Mouse (Mus musculus) right cerebral cortex, adult 2 months (tissue): Measurements from ENCODE around the gene Galntl6.

ENCODE experiments used
- DNase-seq, 2 experiments: peaks; one replicate each; pipeline ENCODE4 v3.0.0; 2021 to 2022; ENCODE audit warnings: low spot score in 2 of 2

Gene Galntl6

DNA sequence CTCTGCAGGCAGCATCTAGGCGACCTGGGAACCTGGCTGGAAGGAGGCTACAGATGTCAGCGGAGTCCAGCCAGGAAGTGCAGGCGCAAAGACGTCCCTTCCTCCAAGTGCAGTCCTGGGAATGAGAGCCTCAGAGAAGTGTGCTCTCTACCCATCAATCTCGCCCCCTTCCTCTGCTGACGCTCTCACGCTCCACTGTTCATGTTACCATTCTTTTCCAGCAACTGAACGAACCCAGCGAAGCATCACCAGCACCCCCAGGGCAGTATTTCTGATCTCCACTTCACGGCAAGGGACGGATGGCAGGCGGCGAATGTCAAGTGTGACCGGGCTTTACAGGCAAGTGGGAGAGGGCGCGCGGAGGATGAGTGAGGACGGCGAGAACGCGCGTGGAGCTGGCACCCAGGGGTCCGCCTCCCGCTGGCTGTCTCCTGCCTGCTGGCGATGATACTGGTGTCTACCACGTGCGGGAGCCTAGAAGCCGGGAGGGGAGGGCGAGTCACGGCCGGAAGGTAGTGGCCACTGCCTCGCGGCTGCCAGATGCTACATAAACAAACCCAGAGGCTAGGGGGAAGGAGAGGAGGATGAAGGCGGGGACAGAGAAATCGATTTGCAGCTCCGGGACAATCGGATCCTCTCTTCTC lies at the start of gene Galntl6:
Gene Galntl6, minus strand, starts transcription at position 445 of the 644 bp plus-strand sequence.
- DNase-seq = peak; percentile 61 to 64

DNA sequence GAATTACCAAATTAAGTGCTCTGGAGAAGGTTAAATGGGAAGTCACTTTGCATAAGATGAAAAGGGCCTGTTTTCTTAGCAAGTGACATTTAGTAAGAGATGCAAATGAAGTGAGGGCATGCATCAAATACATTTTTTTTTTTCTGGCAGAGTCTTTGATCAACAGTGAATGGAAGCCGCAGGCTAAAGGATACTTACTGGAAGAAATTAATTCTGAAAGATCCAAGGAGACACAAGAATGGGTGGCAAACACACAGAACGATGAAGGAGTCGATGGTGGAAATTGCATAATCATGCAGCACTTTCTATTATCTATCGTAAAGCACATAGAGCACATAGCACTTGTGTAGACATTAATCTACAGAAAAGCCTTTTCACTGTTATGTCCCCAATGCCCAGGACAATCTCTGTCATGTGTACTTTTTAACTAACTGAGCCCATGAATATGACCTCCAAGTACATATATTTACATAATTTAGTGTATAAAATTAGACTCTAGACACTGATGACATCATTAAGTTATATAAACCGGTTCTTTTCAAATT lies 44.8 kb upstream of the Galntl6 start:
- no peak for DNase-seq

DNA sequence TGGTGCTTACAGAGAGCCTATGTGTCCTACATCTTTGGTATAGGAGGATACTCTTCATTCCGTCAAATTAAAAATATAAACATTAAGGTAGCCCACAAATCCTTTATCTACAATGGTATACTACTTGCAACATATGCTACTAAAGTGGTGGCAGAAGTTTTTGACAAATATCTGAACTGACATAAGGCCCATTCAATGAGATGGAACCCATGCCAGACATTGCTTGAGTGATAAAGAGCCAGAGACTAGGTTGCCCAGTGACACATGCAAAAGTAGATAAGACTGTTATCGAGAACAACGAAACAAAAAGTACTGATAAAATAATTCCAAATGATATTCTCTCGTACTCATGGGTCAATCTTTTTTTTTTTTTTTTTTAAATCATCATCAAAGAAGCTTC lies 31.3 kb upstream of the Galntl6 start:
- DNase-seq = no peak

DNA sequence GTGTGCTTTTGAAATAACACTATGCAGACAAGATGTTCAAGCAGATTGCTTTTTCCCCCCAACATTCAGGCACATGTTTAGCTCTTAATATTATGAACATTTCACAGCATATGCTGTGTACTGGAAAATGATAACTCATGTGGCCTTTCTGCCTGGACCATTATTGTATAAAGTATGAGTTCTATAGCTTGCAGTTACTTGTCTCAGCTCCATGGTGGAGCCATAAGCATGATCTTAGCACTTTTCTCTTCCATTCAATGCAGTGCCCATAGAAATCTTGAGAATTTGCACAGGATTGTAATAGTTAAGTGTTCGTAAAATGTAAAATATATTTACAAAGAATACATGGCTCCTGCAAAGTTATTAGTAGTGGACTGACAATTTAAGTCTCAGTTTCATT lies 18.6 kb upstream of the Galntl6 start:
- peak in 1 of 2 experiments; percentile 2 for DNase-seq

DNA sequence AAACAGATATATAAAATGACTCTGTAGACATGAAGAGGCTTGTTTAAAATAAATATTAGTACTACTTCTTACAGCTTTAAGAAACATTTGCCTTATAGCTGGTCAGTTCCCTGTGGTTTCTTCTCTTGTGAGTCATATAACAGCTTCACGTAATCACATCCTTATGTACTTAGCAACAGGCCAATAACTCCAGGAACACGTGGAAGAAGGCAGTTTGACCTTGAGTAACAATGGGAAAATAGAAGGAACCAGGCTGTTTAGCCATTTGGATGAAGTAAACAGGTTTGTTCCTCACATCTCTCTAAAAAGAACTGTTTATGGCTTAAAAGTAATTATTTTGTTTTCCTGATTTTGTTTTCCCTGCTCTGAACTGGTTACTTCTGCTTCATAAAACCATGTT lies 2.7 kb upstream of the Galntl6 start:
- DNase-seq = no peak

DNA sequence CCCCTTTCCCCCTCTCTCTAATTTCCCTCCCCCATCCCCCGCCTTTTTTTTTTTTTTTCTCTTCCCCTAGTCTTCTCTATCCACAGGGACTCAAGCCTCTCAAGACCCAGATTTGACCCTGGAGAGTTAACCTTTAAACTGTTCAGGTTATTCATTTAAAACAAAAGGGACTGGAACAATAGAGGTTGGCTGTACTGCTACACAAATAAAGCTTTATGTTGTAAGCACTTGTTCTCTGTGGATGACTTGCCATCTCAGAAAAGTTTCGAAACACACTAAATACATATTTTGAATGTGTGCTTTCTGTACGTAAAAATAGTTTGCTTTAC lies 1.2 kb upstream of the Galntl6 start:
- DNase-seq = no peak

DNA sequence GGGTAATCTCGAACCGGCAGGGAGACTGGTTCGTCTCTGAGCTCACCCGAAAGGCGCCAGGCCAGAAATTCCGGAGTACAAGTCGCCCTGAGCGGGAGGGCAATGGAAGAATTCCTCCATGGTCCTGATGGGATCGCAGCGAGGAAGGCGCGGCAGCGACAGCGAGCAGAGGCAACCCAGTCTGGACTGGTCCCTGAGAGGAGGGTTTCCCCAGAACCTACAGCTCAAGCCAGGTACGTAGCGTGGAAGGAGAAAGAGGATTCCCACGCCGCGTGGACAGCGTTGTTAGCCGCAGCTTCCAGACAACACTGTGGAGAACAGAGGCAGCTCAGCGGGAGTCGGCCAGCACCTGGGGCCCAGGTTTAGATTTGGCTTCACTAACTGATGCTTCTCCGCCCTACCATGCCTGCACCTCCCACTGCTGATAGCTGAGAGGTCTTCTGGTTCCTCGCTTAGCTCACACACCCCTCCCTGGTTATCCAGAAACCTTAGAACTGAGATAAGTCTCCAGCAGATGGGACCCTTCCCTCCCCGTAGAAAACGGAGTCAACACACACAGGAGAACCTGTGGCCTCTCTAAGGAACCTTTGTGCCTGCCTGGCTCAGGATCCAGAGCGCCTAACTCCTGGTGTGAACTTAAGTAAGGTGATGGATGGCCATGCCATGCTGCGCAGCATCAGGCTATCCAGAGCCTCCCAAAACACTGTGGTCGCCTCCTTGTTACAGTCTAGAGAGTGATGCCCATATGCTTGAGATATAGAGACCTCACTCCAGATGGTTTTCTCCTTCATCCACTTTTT lies 600 bp upstream of the Galntl6 start:
- peak; percentile 35 to 40 for DNase-seq

DNA sequence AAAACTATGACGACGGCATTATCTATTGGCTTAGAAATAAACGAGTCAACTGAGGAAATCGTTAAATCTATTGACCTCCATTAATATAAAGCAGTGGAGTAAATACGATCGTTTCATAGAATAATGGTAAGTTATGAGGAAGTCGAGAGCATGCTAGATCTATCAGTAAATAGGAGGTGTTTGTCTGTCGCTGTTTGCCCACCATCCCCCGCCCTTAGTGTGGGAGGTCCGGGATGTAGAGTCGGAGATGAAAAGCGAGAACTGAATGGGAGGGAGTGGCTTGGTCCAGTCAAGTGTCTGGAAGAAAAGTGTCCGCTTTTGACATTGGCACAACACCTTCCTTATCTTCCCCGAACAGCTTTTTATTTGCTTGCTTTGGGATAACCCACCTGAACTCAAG lies 763 bp downstream of the Galntl6 start, which contains the start of gene BC030500:
Gene BC030500, plus strand, starts transcription at position 79 of the 400 bp plus-strand sequence.
- DNase-seq = peak; percentile 22 to 25

DNA sequence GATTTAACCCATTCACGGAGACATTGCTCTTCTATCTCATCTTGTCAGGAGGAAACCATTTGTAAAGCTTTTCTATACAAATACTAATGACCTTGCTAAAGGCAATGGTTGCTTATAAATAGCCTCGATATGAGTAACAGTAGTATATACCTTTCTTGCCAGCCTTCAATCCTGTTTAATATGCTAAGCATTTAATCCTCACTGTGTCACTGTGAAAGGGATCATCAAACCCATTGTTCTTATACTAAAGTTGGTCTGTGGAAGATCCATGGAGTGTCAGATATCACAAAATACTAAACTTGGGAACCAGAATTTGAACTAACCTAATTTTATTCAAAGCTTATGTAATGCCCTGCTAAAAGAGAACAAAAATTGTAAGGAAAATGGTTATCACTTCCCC lies 8.0 kb downstream of the Galntl6 start:
- DNase-seq = no peak

DNA sequence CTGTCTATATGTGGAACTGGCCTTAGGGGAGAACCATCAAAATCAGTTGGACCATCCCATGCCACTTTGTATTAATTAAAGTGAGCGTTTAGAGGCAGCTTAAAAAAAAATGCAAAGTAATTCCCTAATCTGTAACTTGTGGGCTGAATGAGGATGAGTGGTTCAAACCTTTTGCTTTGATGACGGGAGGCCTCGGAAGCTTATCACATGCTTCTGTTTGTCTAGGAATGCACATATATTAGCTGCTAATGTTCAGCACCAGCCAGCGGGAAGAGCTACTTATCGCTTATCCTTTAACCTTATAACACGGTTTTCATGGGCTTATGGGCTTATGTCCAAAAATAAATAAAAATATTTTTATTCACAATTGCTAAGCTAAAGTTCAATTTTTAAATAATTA lies 16.5 kb downstream of the Galntl6 start:
- DNase-seq = no peak

DNA sequence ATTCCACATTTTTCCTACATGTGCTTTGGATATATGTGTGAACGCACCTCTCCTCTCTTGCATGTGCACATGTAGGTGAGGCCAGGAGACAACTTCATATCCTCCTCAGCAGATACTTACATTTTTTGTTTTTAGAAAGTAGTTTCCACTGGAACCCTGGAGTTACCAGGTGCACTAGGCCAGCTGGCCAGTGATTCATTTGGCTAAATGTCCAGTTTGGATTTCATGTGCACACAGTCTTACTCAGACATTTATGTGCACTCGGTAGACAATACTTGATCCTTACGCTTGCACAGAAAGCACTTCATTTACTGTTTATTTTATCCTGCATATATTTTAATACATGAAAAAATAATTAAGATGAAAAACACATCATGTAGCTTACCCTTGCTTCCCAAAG lies 21.8 kb downstream of the Galntl6 start:
- DNase-seq = no peak

DNA sequence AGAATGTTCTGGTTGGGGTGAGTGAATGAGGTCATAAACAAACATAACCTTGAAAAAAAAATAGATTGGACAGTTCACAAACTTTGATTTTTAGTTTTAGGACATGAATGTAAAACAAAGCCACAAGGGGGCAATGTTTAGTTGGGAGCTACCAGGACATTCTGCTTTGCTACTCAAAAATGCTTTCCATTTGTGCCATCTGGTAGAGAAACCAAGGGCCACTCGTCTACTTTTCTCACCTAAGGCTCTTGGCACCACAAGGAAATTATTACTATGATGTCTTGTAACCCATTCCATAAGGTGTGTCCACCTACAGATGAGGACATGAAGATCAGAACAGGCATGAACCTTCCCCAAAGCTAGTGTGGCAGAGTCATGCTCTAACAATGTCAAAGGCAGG lies 26.0 kb downstream of the Galntl6 start:
- DNase-seq = no peak

DNA sequence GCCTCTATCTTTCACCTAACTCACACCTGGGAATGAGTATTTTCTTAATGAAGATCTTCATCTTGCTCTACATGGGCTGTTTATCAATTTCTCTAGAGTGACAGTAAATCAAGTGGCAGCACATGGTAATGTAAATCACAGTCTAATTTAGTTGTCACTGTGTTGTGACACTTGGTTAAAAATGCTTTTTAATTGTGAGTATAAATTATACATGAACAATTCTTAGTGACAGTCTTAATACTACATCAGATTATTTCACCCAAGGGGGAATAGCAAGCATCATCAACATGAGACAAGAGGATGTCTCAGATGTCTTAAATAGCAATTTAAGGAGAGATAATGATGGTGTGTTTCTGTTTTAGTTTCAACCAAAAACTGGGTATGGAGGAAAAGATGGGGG lies 88.1 kb downstream of the Galntl6 start:
- no peak for DNase-seq

DNA sequence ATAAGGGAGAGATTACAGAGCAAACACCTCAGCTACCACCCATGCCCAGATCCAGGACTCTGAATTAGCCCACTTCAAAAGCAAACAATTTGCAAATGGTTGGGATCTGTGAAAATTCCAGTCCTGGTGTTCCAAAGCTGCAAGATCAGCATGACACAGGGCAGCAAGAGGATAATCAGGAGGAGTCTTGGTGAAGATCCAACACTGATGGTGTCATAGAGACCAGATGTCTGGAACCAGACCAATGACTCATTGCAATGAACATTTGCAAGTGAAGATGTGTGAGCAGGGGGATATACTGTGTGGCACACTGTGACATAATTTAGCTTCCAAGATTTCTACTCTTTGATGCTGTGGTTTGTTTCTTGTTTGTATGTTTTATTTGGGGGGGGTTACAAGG lies 107.2 kb downstream of the Galntl6 start:
- peak; percentile 10 to 31 for DNase-seq

DNA sequence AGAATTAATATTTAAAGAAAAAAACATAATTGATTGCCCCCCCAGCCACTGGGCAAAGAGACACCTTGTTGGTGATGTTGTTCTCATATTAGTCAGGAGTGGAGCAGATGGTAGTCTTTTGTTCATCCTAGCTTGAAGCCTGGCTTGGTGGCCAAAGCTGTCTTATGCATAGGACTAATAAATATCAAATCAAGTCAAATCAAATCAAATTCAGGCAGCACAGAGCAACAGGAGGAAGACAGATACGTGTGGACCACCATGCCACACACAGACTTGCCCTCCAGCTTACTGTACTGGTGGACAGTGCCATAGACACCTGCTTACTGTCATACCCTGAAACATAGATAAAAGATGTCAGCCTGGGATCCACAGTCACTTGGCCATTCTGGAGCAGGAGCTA lies 110.6 kb downstream of the Galntl6 start:
- DNase-seq = no peak

DNA sequence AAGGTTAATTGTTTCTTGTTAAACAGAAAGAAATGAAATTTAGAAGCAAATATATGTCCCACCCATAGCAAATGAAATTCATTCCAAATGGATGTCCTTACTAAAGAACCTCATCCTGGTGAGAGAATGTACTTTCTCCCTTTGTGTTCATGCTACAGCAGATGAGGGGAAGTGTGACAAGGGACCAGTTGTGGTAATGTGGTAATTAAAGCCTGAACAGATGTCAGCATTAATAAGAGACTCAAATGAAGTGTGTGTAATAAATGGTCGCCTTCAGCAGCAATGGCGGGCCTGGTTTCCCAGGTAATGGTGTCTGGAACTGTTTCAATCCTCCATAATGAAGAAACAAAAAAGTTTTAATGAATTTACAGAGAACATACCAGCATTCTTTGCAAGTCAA lies 158.7 kb downstream of the Galntl6 start:
- no peak for DNase-seq

DNA sequence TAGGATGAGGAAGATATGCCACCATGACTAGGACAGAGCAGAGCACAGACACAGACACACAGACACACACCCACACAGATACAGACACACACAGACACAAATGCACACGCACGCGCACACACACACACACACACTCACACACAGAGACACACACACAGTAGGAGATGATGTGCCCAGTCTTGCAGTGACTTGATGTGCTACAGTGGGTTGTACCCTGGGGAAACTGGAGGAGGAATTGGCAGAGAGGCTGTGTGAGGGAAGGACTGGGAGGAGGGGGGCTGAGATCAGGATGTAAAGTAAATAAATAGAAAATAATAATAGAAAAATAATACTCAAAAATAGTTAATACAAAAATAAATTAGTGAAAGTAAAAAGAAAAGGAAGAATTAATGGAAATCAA lies 174.5 kb downstream of the Galntl6 start:
- DNase-seq = no peak

DNA sequence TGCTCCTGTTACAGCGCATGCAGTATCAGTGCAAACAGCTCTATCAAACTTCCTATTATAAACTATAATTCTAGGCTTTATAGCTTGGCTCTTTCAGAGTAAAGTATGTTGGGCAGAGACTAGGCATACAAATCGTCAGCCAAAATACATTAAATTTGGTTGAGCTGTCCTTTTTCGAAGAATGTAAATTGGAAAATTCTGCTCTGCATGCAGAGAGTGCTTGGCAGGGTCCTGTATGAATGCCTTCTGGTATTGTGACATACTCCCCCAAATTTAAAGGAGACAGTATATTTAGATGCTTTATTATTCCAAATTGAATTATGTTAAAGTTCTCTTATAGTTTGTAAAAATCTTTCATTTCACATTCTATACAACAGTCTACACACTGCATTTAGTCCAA lies 220.7 kb downstream of the Galntl6 start:
- no peak for DNase-seq

DNA sequence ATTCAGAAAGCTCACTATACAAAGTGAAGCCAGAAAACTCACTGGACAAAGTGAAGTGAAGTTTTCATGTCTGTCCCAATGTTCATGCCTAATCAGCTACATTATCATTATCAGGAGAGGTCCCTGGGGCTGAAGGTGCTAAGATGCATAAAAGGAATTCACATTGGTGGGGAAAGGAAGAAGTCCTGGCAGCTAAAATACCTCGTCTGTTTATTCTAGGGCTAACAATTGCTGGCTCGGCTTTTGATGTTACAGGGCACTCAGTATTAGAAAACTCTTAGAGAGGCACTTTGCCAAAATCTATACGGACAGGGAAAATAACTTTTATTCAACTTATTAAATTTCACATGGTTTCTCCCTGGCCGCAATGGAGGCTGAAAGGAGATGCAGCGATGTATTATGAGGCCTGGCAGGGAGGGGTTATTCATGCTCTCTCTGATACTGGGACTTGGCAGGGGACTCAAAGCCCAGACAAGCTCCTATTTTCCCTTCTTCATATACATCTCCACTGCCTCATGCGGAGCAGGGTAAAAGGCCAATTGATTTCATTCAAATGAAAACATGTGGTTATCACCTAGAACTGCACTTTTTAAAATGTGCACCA lies 234.5 kb downstream of the Galntl6 start:
- no peak for DNase-seq

DNA sequence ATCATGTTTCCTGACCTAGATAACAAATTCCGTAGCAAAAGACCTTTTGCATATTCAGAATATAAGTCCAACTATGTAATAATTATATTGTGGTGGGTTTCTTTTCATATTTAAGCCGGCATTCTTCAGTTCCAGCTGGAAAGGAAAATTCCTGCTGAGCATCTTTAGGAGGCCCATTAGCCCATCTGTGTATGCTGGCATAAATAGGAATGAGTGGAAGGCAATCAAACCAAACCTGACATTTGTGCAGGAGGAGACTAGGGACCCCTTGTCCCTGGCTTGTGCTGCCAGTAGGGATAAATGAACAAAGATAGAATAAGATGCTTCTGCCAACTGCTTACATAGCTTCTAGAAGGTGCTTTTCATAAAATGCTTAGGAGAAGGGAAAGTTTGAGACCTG lies 243.4 kb downstream of the Galntl6 start:
- no peak for DNase-seq

DNA sequence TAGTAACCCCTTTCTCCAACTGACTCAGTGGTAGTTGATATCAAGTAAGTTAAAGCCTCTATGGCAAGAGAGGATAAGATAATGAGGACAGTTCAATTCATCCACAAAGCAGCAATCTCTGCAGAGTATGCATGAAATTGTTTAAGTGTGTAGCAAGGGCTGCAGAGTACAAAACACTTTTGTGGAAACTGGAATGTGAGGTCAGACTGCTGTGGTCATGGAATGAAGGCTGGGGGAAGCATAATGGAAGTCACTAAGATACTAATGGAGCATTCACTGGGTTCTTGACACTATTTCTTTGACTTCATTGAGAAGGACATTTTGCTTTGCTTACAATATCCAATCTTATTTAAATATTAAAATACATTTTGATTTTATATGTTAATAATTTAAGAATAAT lies 252.4 kb downstream of the Galntl6 start:
- DNase-seq = no peak

DNA sequence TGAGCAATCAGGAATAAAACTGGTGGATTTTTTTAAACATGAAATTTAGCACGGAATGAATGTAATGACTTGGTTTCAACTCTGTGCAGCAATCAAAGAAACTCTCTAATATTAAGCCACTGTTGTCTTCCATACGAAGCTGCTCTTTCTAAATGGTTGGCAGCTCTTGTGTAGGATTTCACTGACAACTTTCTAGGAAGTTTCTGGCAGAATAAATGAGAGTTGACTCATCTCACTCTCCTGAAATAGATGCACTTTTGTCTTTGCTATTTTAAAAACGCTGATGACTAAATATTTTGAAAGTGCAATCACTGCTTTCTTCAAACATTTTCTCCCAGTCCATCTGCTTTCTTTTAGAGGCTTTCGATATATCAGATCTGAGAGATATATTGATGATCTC lies 256.8 kb downstream of the Galntl6 start:
- DNase-seq = peak in 1 of 2 experiments; percentile 4

DNA sequence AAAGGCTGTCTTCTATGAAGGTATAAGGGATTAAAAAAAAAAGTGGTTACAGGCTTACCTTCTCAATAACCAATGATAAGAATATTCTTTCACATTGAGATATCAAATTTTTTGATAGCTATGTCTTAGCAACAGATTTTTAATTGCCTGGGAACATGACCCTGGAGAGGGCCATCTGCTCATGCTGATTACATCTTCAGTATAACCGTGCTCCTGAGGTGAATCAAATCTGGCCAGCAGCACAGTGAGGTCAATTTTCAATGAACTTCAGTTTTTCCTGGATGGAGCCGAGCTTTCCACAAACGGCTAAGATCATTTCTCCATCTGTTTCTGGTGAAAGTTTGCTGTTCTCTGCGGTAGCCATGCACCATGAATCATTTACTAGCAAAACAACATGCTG lies 306.0 kb downstream of the Galntl6 start:
- no peak for DNase-seq
